Mouse (Mus musculus) ZHBTc4 (cell line): ENCODE results near the gene Ppp2r1b.

Source experiments
- DNase-seq: peaks from one replicate; pipeline ENCODE4 v3.0.0-alpha.2; 2011; ENCODE audit warnings: low read depth, low spot score

Gene Ppp2r1b

GRCm38 (mm10) chr9:50865803-50866202 lies 20.7 kb downstream of the Ppp2r1b start:
- DNase-seq: no peak

GRCm38 (mm10) chr9:50867015-50867414 lies 21.9 kb downstream of the Ppp2r1b start:
- DNase-seq: no peak

GRCm38 (mm10) chr9:50868182-50868581 lies 23.1 kb downstream of the Ppp2r1b start:
- no peak for DNase-seq

GRCm38 (mm10) chr9:50873210-50873609 lies 28.1 kb downstream of the Ppp2r1b start:
- DNase-seq: no peak

- DNase-seq: no peak
These were observed 28.9 kb downstream of the Ppp2r1b start for GRCm38 (mm10) chr9:50874031-50874430.

GRCm38 (mm10) chr9:50875470-50875869 lies 30.4 kb downstream of the Ppp2r1b start:
- DNase-seq: no peak

- DNase-seq: no peak
These were observed 31.2 kb downstream of the Ppp2r1b start for GRCm38 (mm10) chr9:50876287-50876686.

GRCm38 (mm10) chr9:50877431-50877830 lies 32.3 kb downstream of the Ppp2r1b start:
- DNase-seq: no peak

- no peak for DNase-seq
These were observed 37.1 kb downstream of the Ppp2r1b start for GRCm38 (mm10) chr9:50882183-50882582.

- no peak for DNase-seq
These were observed 39.0 kb downstream of the Ppp2r1b start for GRCm38 (mm10) chr9:50884093-50884492.

- DNase-seq: no peak
These were observed 39.9 kb downstream of the Ppp2r1b start for GRCm38 (mm10) chr9:50884741-50885599.

- no peak for DNase-seq
These were observed 40.5 kb downstream of the Ppp2r1b start for GRCm38 (mm10) chr9:50885600-50885987.

GRCm38 (mm10) chr9:50886870-50887269 lies 41.8 kb downstream of the Ppp2r1b start:
- DNase-seq: no peak

- no peak for DNase-seq
These were observed 42.2 kb downstream of the Ppp2r1b start for GRCm38 (mm10) chr9:50887351-50887750.

GRCm38 (mm10) chr9:50889211-50889610 lies 44.1 kb downstream of the Ppp2r1b start:
- no peak for DNase-seq

- no peak for DNase-seq
These were observed 44.9 kb downstream of the Ppp2r1b start for GRCm38 (mm10) chr9:50889964-50890363.

GRCm38 (mm10) chr9:50890494-50891090 lies 45.5 kb downstream of the Ppp2r1b start:
- no peak for DNase-seq

GRCm38 (mm10) chr9:50893665-50894064 lies 48.6 kb downstream of the Ppp2r1b start:
- no peak for DNase-seq

- no peak for DNase-seq
These were observed 55.2 kb downstream of the Ppp2r1b start for GRCm38 (mm10) chr9:50900026-50900920.

- no peak for DNase-seq
These were observed 59.2 kb downstream of the Ppp2r1b start for GRCm38 (mm10) chr9:50904196-50904847.

- DNase-seq: no peak
These were observed 60.2 kb downstream of the Ppp2r1b start for GRCm38 (mm10) chr9:50905321-50905720.
